Mouse (Mus musculus) small intestine, adult 2 months (tissue): ENCODE measurements around the gene Ccdc183.

Source experiments
- CTCF ChIP-seq: fragments of 200-500 bp; IDR thresholded peaks from 2 replicates; pipeline ENCODE4 v1.5.1; 2012; ENCODE audit warnings: low read depth, mild to moderate bottlenecking, control low read depth, inconsistent platforms, low read length, moderate library complexity, mixed read lengths; ENCODE audit not compliant: insufficient replicate concordance, insufficient read length; ENCODE audit errors: extremely low read depth
- POLR2A ChIP-seq: fragments of 200-500 bp; IDR thresholded peaks from 2 replicates; pipeline ENCODE4 v1.6.1; 2012; ENCODE audit warnings: low read depth, mild to moderate bottlenecking, control low read depth, inconsistent platforms, low read length, moderate library complexity

GRCm38 (mm10) chr2:25573068-25573467 is 44.4 kb downstream of the Ccdc183 start:
- TF ChIP-seq CTCF (no peak), POLR2A (no peak)
